Mouse (Mus musculus) forebrain, embryonic 15.5 days (tissue): ENCODE data around the gene Cks1b. TPM values are rescaled to one million over a fixed set of nuclear protein-coding genes. Genes with fewer than 3 reads are reported as not detected.
"Not testable (repeated sequence)": the region's sequence is repeated elsewhere in the genome, so short reads cannot be mapped to it uniquely, and the experiment has no call there.

Experiments
- ATAC-seq: fragments of 200-750 bp; cut with Nextera tagmentation; replicated peaks from 2 replicates; pipeline ENCODE4 v1.8.0; 2017; ENCODE audit warnings: mild to moderate bottlenecking, moderate TSS enrichment, moderate library complexity
- H3K27ac ChIP-seq: fragments of 300-500 bp; sonication (generic); replicated peaks from 2 replicates; pipeline ENCODE4 v1.5.1; 2015; ENCODE audit warnings: mild to moderate bottlenecking, inconsistent platforms
- H3K27me3 ChIP-seq: fragments of 300-500 bp; sonication (generic); 2 replicates; pipeline ENCODE4 v1.6.1; 2015; ENCODE audit warnings: inconsistent platforms
- H3K36me3 ChIP-seq: fragments of 300-500 bp; sonication (generic); 2 replicates; pipeline ENCODE4 v1.6.1; 2015; ENCODE audit warnings: mild to moderate bottlenecking, inconsistent platforms
- H3K4me1 ChIP-seq: fragments of 300-500 bp; sonication (generic); 2 replicates; pipeline ENCODE4 v1.6.1; 2015; ENCODE audit warnings: inconsistent platforms
- H3K4me2 ChIP-seq: fragments of 300-500 bp; sonication (generic); replicated peaks from 2 replicates; pipeline ENCODE4 v1.6.1; 2015; ENCODE audit warnings: mild to moderate bottlenecking, inconsistent platforms
- H3K4me3 ChIP-seq: fragments of 300-500 bp; sonication (generic); 2 replicates; pipeline ENCODE4 v1.5.1; 2015; ENCODE audit warnings: mild to moderate bottlenecking, inconsistent platforms
- H3K9ac ChIP-seq: fragments of 300-500 bp; sonication (generic); replicated peaks from 2 replicates; pipeline ENCODE4 v1.6.1; 2015; ENCODE audit warnings: mild to moderate bottlenecking, inconsistent platforms
- H3K9me3 ChIP-seq: fragments of 300-500 bp; sonication (generic); 2 replicates; pipeline ENCODE4 v1.6.1; 2016; ENCODE audit warnings: inconsistent platforms
- WGBS: fragments of 180-500 bp; shearing (Covaris S2); methylation state at CpG from one replicate; pipeline ENCODE4 v1.1.7; 2015; ENCODE audit warnings: mixed read lengths; 5-methylcytosine and 5-hydroxymethylcytosine counted together
- polyA plus RNA-seq: library from polyadenylated mRNA; unstranded; fragments of >200 nt; fragmentation: Nextera tagmentation; extraction: Ambion mirVana; gene quantifications from 2 replicates; pipeline ENCODE4 v1.2.1, GENCODE M21; 2015

The Cks1b gene
- polyA plus RNA-seq, 1 experiment from 2014 or later, result 165 TPM

- Histone ChIP-seq H3K36me3 (peaks cover 29% of the 10 kb centered on the region), H3K9ac (peak overlapping the region; percentile 20; the same call in 1 of the 2 replicates), H3K4me1 (peaks cover 12% of the 10 kb centered on the region), H3K9me3 (no peaks in the 10 kb centered on the region), H3K4me2 (peak overlapping the region; percentile 37), H3K4me3 (peak overlapping the region; percentile 33), H3K27ac (no peak overlapping the region), H3K27me3 (no peaks in the 10 kb centered on the region)
- ATAC-seq, result peak; percentile 23; the same call in 1 of the 2 replicates
- WGBS, result 15% methylated on average over 5 of the region's 5 CpGs
Measured at GRCm38 (mm10) chr3:89437269-89437668, 19.1 kb upstream of the Cks1b start.

GRCm38 (mm10) chr3:89436176-89437113 lies 18.3 kb upstream of the Cks1b start, which contains the start of gene Pbxip1:
Gene Pbxip1, plus strand, starts transcription at chr3:89436706.
- Histone ChIP-seq H3K4me3 (peak within 1 kb of the TSS; percentile 33), H3K9ac (peak within 1 kb of the TSS; percentile 20; the same call in 1 of the 2 replicates), H3K4me1 (peaks cover 19% of the 10 kb centered on the region), H3K27me3 (no peaks in the 10 kb centered on the region), H3K27ac (no peak within 1 kb of the TSS), H3K4me2 (peak within 1 kb of the TSS; percentile 37), H3K36me3 (peaks cover 31% of the 10 kb centered on the region), H3K9me3 (no peaks in the 10 kb centered on the region)
- WGBS, result 4% methylated on average over 16 of the region's 16 CpGs
- ATAC-seq, result peak; percentile 43; the same call in 1 of the 2 replicates

GRCm38 (mm10) chr3:89435041-89435440 lies 16.9 kb upstream of the Cks1b start:
- no peaks in the 10 kb centered on the region for H3K9me3 ChIP-seq
- H3K27ac ChIP-seq, result peak overlapping the region; percentile 25
- H3K4me1 ChIP-seq, result peaks cover 28% of the 10 kb centered on the region
- no peaks in the 10 kb centered on the region for H3K27me3 ChIP-seq
- no peak for ATAC-seq
- H3K4me3 ChIP-seq, result no peak overlapping the region
- 41% methylated on average over 7 of the region's 7 CpGs for WGBS
- H3K9ac ChIP-seq, result no peak overlapping the region
- peaks cover 31% of the 10 kb centered on the region for H3K36me3 ChIP-seq
- H3K4me2 ChIP-seq, result no peak overlapping the region

GRCm38 (mm10) chr3:89434532-89434931 lies 16.3 kb upstream of the Cks1b start:
- Histone ChIP-seq H3K4me2 (no peak overlapping the region), H3K4me1 (peaks cover 30% of the 10 kb centered on the region), H3K9ac (no peak overlapping the region), H3K36me3 (peaks cover 31% of the 10 kb centered on the region), H3K4me3 (no peak overlapping the region), H3K9me3 (no peaks in the 10 kb centered on the region), H3K27me3 (no peaks in the 10 kb centered on the region), H3K27ac (peak overlapping the region; percentile 25; the same call in 1 of the 2 replicates)
- whole genome bisulfite sequencing, result 79% methylated on average over 11 of the region's 11 CpGs
- ATAC-seq, result no peak

GRCm38 (mm10) chr3:89432606-89433005 lies 14.4 kb upstream of the Cks1b start:
- Histone ChIP-seq H3K9ac (no peak overlapping the region), H3K4me2 (no peak overlapping the region), H3K4me3 (no peak overlapping the region), H3K9me3 (no peaks in the 10 kb centered on the region), H3K36me3 (peaks cover 31% of the 10 kb centered on the region), H3K4me1 (peaks cover 30% of the 10 kb centered on the region), H3K27me3 (no peaks in the 10 kb centered on the region), H3K27ac (no peak overlapping the region)
- WGBS, result 96% methylated on average over 8 of the region's 8 CpGs
- no peak for ATAC-seq

- no peaks in the 10 kb centered on the region for H3K27me3 ChIP-seq
- peak within 1 kb of the TSS; percentile 90 for H3K27ac ChIP-seq
- ATAC-seq, result peak; percentile 97
- peaks cover 31% of the 10 kb centered on the region for H3K36me3 ChIP-seq
- H3K4me2 ChIP-seq, result peak within 1 kb of the TSS; percentile 78
- H3K4me3 ChIP-seq, result peak within 1 kb of the TSS; percentile 90
- H3K9me3 ChIP-seq, result no peaks in the 10 kb centered on the region
- 3% methylated on average over 61 of the region's 68 CpGs for WGBS
- H3K4me1 ChIP-seq, result peaks cover 20% of the 10 kb centered on the region
- peak within 1 kb of the TSS; percentile 90 for H3K9ac ChIP-seq
Measured at GRCm38 (mm10) chr3:89430171-89431159, 12.3 kb upstream of the Cks1b start, which contains the start of gene Pygo2. Gene Pygo2, plus strand, starts transcription at chr3:89430214.

GRCm38 (mm10) chr3:89429021-89429420 lies 10.8 kb upstream of the Cks1b start:
- 92% methylated on average over 7 of the region's 7 CpGs for WGBS
- H3K27me3 ChIP-seq, H3K9ac ChIP-seq, H3K4me3 ChIP-seq, H3K27ac ChIP-seq, H3K4me2 ChIP-seq, ATAC-seq, H3K9me3 ChIP-seq: not testable (repeated sequence)
- Histone ChIP-seq H3K4me1 (peaks cover 20% of the 10 kb centered on the region), H3K36me3 (peaks cover 19% of the 10 kb centered on the region)

- Histone ChIP-seq H3K27me3 (no peaks in the 10 kb centered on the region), H3K36me3 (no peaks in the 10 kb centered on the region; the same call in 1 of the 2 replicates), H3K9me3 (no peaks in the 10 kb centered on the region), H3K27ac (no peak overlapping the region), H3K4me3 (no peak overlapping the region), H3K4me2 (no peak overlapping the region), H3K4me1 (peaks cover 18% of the 10 kb centered on the region), H3K9ac (no peak overlapping the region)
- WGBS, result 93% methylated on average over 4 of the region's 4 CpGs
- ATAC-seq, result no peak
Measured at GRCm38 (mm10) chr3:89425876-89426275, 7.7 kb upstream of the Cks1b start.

GRCm38 (mm10) chr3:89425141-89425525 lies 7.0 kb upstream of the Cks1b start:
- WGBS, result 89% methylated on average over 5 of the region's 5 CpGs
- H3K27me3 ChIP-seq, result no peaks in the 10 kb centered on the region
- no peak overlapping the region for H3K4me3 ChIP-seq
- H3K27ac ChIP-seq, result no peak overlapping the region
- no peaks in the 10 kb centered on the region; the same call in 1 of the 2 replicates for H3K36me3 ChIP-seq
- no peak for ATAC-seq
- peaks cover 18% of the 10 kb centered on the region for H3K4me1 ChIP-seq
- H3K9ac ChIP-seq, result no peak overlapping the region
- H3K9me3 ChIP-seq, result no peaks in the 10 kb centered on the region
- H3K4me2 ChIP-seq, result no peak overlapping the region

- Histone ChIP-seq H3K4me3 (no peak overlapping the region), H3K9ac (no peak overlapping the region), H3K36me3 (no peaks in the 10 kb centered on the region; the same call in 1 of the 2 replicates), H3K4me2 (no peak overlapping the region), H3K9me3 (no peaks in the 10 kb centered on the region), H3K27me3 (no peaks in the 10 kb centered on the region), H3K27ac (no peak overlapping the region), H3K4me1 (peaks cover 22% of the 10 kb centered on the region)
- no peak for ATAC-seq
- WGBS, result 88% methylated on average over 5 of the region's 5 CpGs
Measured at GRCm38 (mm10) chr3:89424416-89425140, 6.4 kb upstream of the Cks1b start.

- no peaks in the 10 kb centered on the region for H3K9me3 ChIP-seq
- H3K9ac ChIP-seq, result no peak overlapping the region
- no peak for ATAC-seq
- H3K27ac ChIP-seq, result no peak overlapping the region
- H3K36me3 ChIP-seq, result no peaks in the 10 kb centered on the region; the same call in 1 of the 2 replicates
- peak overlapping the region; percentile 43; the same call in 1 of the 2 replicates for H3K4me2 ChIP-seq
- no peaks in the 10 kb centered on the region for H3K27me3 ChIP-seq
- H3K4me3 ChIP-seq, result no peak overlapping the region
- peaks cover 27% of the 10 kb centered on the region for H3K4me1 ChIP-seq
- 81% methylated on average over 6 of the region's 6 CpGs for WGBS
Measured at GRCm38 (mm10) chr3:89422556-89423205, 4.5 kb upstream of the Cks1b start.
